Mouse (Mus musculus): ENCODE measurements around the gene Mylpf.

GRCm38 (mm10) chr7:127207374-127208294, 1.1 kb upstream of the Mylpf start:
- TF ChIP-seq CTCF (IDR thresholded peaks at IDR 0.05; ENCODE audit: low read depth) (no peak), EP300 (IDR thresholded peaks at IDR 0.05; ENCODE audit: low read depth) (no peak)
